Mouse (Mus musculus) sigmoid colon, adult 10 weeks (tissue): ENCODE data around the gene Krtap15. TPM values are rescaled to one million over a fixed set of nuclear protein-coding genes. Genes with fewer than 3 reads are reported as not detected.

Source experiments
- polyA plus RNA-seq: library from polyadenylated mRNA; stranded (reverse); fragments of 350-450 nt; fragmentation: Illumina TruSeq; extraction: RNeasy Lipid Tissue Mini Kit (QIAGEN cat#74804); gene quantifications from one replicate; pipeline ENCODE4 v1.2.3, GENCODE M21; 2014; ENCODE audit warnings: low read depth, low replicate concordance

The Krtap15 gene
- not detected for polyA plus RNA-seq

DNA sequence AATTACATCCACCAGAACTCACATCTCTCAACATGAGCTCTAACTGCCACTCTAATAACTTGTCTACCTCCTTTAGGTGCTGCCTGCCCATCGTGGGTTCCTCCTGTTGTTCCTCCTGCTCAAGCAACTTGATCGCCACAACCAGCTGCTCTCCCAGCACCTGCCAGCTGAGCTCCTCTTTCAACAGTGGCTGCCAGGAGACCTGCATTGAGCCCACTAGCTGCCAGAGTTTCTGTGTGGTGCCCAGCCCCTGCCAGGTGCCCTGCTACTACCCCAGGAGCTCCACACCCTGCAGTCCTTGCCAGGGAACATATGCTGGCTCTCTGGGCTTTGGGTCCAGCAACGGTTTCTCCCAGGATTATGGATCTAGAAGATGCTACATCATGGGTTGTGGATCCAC, at the start of gene Krtap15:
Krtap15 (plus strand) TSS at position 150 of the 400 bp plus-strand sequence.

DNA sequence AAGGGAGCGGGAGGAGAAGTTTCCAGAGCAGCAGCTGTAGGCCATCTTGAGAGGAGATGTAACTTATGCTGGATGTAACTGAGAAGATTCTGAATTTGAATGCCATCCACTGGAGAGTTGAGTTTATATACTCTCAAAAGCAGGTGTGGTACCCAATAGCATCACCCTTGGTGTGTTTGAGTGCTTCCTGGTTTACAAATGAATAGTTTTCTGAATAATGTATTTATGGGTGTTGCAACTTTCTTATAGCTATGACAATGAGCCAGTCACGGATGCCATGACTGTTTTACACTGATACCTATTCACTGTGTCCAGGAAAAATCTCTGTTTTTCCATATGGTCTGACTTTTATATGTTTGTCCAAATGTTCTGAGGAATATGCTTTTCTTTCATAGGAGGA, 45.9 kb upstream of the Krtap15 start, which contains the start of gene 2310057N15Rik:
2310057N15Rik (minus strand) TSS at position 101 of the 400 bp plus-strand sequence.

DNA sequence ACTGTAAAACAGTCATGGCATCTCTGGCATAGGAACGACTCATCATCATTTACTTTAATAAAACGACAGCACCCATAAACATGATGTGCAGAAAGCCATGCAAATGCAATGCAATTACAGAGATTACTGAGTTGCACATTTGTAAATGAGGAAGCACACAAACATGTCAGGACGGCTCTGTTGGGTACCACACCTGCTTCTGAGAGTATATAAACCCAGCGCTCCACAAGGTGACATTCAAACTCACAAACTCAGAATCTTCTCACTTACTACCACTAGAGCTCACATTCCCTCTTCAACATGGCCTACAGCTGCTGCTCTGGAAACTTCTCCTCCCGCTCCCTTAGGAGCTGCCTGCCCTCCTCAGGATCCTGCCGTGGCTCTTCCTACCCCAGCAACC, 42.4 kb upstream of the Krtap15 start, which contains the start of gene Gm5965:
Gm5965 (plus strand) TSS at position 301 of the 400 bp plus-strand sequence.

DNA sequence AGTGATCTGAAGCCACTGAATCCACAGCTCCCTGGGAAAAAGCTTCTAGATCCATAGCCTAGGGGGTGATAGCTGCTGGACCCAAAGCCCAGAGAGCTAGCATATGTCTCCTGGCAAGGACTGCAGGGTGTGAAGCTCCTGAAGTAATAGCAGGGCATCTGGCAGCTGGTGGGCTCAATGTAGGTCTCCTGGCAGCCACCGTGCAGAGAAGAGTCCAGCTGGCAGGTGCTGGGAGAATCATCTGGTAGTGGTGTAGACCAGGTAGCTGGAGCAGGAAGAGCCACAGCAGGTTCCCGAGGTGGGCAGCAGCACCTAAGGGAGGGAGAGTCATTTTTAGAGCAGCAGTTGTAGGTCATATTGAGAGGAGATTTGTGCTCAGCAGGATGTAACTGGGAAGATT, 8.2 kb upstream of the Krtap15 start, which contains the start of gene Gm20741:
Gm20741 (minus strand) TSS at position 394 of the 400 bp plus-strand sequence.

DNA sequence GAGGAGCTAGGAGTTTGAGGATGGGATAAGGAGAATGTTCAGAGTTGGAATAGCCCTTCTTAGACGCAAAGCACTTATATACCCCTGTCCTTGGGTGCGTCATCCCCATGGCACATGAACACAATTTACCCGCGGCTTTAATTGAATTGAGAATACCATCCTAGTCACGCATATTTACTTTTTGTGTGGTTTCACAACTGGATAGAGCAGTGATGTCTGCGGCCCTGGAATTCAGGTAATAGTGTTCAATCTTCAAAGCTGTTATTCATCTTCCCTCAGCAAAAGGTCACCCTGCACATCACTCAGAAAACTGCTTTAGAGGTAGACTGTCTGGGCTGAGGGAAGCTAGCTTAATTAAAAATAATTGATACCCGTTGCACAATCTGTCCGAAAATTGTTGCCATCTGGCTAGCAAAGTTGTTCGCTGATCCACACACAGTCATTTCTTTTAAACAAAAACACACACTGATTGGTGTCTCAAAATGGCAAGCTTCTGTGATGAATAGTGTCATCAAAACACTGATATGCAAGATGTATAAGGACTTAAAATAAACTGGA, 6.2 kb downstream of the Krtap15 start, which contains the start of gene Krtap14:
Krtap14 (minus strand) TSS at position 51 of the 558 bp plus-strand sequence.

DNA sequence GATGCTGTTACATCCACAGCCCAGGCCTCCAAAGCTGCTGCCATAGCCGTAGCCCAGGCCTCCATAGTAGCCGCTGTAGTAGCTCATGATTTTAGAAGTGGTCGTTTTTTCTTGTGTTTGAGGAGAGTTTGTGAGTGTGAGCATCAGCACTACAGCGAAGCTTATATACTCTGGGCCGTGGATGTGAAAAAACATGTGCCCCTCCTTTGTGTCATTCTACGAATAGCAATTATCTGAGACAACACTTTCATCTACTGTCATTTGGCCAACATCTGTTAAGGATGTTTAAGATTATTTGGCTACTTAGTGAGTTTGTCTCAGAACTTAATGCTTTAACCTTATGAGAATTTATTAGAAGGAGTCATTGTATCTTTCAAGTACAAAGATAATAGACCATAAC, 49.3 kb downstream of the Krtap15 start, which contains the start of gene Krtap19-1:
Krtap19-1 (minus strand) TSS at position 101 of the 400 bp plus-strand sequence.

DNA sequence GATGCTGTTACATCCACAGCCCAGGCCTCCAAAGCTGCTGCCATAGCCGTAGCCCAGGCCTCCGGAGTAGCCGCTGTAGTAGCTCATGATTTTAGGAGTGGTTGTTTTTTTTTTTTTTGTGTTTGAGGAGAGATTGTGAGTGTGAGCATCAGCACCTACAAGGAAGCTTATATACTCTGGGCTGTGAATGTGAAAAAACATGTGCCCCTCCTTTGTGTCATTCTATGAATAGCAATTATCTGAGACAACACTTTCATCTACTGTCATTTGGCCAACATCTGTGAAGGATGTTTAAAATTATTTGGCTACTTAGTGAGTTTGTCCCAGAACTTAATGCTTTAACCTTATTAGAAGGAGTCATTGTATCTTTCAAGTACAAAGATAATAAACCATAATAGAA, 54.2 kb downstream of the Krtap15 start, which contains the start of gene Krtap19-2:
Krtap19-2 (minus strand) TSS at position 101 of the 400 bp plus-strand sequence.

DNA sequence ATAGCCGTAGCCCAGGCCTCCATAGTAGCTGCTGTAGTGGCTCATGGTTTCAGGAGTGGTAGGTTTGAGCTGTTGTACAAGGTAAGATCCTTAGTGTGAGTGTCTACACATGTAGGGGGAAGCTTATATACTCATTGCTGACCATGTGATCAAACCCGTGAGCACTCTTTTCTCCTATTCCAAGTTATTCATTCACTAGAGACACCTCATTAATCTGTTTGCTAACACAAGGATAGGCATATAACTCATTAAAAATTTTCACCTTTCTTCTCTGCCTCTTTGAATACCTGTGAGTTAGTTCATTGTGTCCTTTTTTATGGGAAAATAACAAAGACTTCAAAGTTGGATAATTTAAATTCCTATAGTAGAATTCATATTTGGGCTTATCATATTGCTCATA, 57.9 kb downstream of the Krtap15 start, which contains the start of gene Krtap19-3:
Krtap19-3 (minus strand) TSS at position 101 of the 400 bp plus-strand sequence.

Other genes starting within 250 kb of the Krtap15 start
- gene Krtap24-1, start 207.9 kb upstream of the Krtap15 start, polyA plus RNA-seq: not detected
- 10.9 TPM for gene 2310079G19Rik, start 192.5 kb upstream of the Krtap15 start, polyA plus RNA-seq
- not detected for gene Krtap26-1, start 172.4 kb upstream of the Krtap15 start, polyA plus RNA-seq
- not detected for gene Krtap27-1, start 148.5 kb upstream of the Krtap15 start, polyA plus RNA-seq
- gene 2310061N02Rik, start 112.3 kb upstream of the Krtap15 start, polyA plus RNA-seq: not detected
- gene Krtap13-1, start 91.4 kb upstream of the Krtap15 start, polyA plus RNA-seq: not detected
- gene Krtap13, start 68.6 kb upstream of the Krtap15 start, polyA plus RNA-seq: not detected
- gene 2310034C09Rik, start 61.4 kb upstream of the Krtap15 start, polyA plus RNA-seq: not detected
- not detected for gene 2310057N15Rik, start 46.0 kb upstream of the Krtap15 start, polyA plus RNA-seq
- not detected for gene Gm5965, start 42.3 kb upstream of the Krtap15 start, polyA plus RNA-seq
- not detected for gene Gm20741, start 8.0 kb upstream of the Krtap15 start, polyA plus RNA-seq
- gene Krtap14, start 5.9 kb downstream of the Krtap15 start, polyA plus RNA-seq: not detected
- gene Krtap19-1, start 49.2 kb downstream of the Krtap15 start, polyA plus RNA-seq: not detected
- gene Krtap19-2, start 54.1 kb downstream of the Krtap15 start, polyA plus RNA-seq: not detected
- not detected for gene Krtap19-3, start 57.8 kb downstream of the Krtap15 start, polyA plus RNA-seq
- not detected for gene Krtap19-4, start 64.9 kb downstream of the Krtap15 start, polyA plus RNA-seq
- not detected for gene Krtap19-5, start 76.2 kb downstream of the Krtap15 start, polyA plus RNA-seq
- gene Krtap19-9b, start 112.0 kb downstream of the Krtap15 start, polyA plus RNA-seq: not detected
- gene Krtap16-3, start 142.7 kb downstream of the Krtap15 start, polyA plus RNA-seq: not detected
- not detected for gene Krtap22-2, start 190.5 kb downstream of the Krtap15 start, polyA plus RNA-seq
- not detected for gene Gm10229, start 195.1 kb downstream of the Krtap15 start, polyA plus RNA-seq
- gene Krtap6-1, start 211.5 kb downstream of the Krtap15 start, polyA plus RNA-seq: not detected
- gene Gm10228, start 221.3 kb downstream of the Krtap15 start, polyA plus RNA-seq: not detected
- not detected for gene Krtap6-5, start 227.7 kb downstream of the Krtap15 start, polyA plus RNA-seq
- gene 1110025L11Rik, start 243.8 kb downstream of the Krtap15 start, polyA plus RNA-seq: not detected